Mouse (Mus musculus) stomach, embryonic 16.5 days (tissue): Measurements from ENCODE around the gene Tomm20l. TPM values are rescaled to one million over a fixed set of nuclear protein-coding genes. Genes with fewer than 3 reads are reported as not detected.

Experiments
- polyA plus RNA-seq: library from polyadenylated mRNA; unstranded; fragments of >200 nt; fragmentation: Nextera tagmentation; extraction: Ambion mirVana; gene quantifications from 2 replicates; pipeline ENCODE4 v1.2.1, GENCODE M21; 2015

The Tomm20l gene
- polyA plus RNA-seq, 1 experiment from 2014 or later = not detected

Other genes with a start within 250 kb of the Tomm20l start
- 207 and 219 TPM in 2 replicates for gene Actr10, start 173.6 kb upstream of the Tomm20l start, polyA plus RNA-seq
- gene Psma3, start 136.8 kb upstream of the Tomm20l start, polyA plus RNA-seq = 503 and 542 TPM in 2 replicates
- 35.7 and 40.4 TPM in 2 replicates for gene Arid4a, start 95.4 kb upstream of the Tomm20l start, polyA plus RNA-seq
- gene Timm9, start 25.3 kb downstream of the Tomm20l start, polyA plus RNA-seq = 75.9 and 76.1 TPM in 2 replicates
- 8.4 and 11.3 TPM in 2 replicates for gene 2700049A03Rik, start 25.4 kb downstream of the Tomm20l start, polyA plus RNA-seq
- 6.3 and 8.7 TPM in 2 replicates for gene Dact1, start 198.5 kb downstream of the Tomm20l start, polyA plus RNA-seq